Mouse (Mus musculus): ENCODE data around the gene Vmn1r217.

GRCm38 (mm10) chr13:23057778-23058177 is 60.2 kb downstream of the Vmn1r217 start:
- no peak for TF ChIP-seq CTCF (IDR thresholded peaks at IDR 0.05; ENCODE audit: low read depth)
- TF ChIP-seq EP300 (IDR thresholded peaks at IDR 0.05; ENCODE audit: low read depth): no peak
